Mouse (Mus musculus): ENCODE data around the gene Arhgap8. TPM values are rescaled to one million over a fixed set of nuclear protein-coding genes. Genes with fewer than 3 reads are reported as not detected.
"Not testable (repeated sequence)": the region's sequence is repeated elsewhere in the genome, so short reads cannot be mapped to it uniquely, and the experiment has no call there.

The Arhgap8 gene
- polyA plus RNA-seq, 1 experiment from 2014 or later, result 0.19 TPM

- ATAC-seq (no peak), DNase-seq (no peak)
- no peaks in the 10 kb centered on the region for H3K36me3 ChIP-seq (replicated peaks; ENCODE audit: insufficient read depth, low read length)
- H3K27me3 ChIP-seq (ENCODE audit: insufficient read depth, low read length), result peaks cover 22% of the 10 kb centered on the region
- no peaks in the 10 kb centered on the region for H3K9me3 ChIP-seq (ENCODE audit: low read length)
- peak overlapping the region; percentile 36 for H3K4me3 ChIP-seq (ENCODE audit: low read depth, low read length)
- no peak for TF ChIP-seq CTCF (IDR thresholded peaks at IDR 0.05; ENCODE audit: low read depth)
- TF ChIP-seq EP300 (IDR thresholded peaks at IDR 0.05; ENCODE audit: low read depth), result no peak
- H3K4me1 ChIP-seq (ENCODE audit: insufficient read depth), result peaks cover 6% of the 10 kb centered on the region
- H3K4me2 ChIP-seq (ENCODE audit: low read depth, low read length), result peak overlapping the region; percentile 67
- WGBS (ENCODE audit: insufficient replicate concordance), result 10% methylated on average over 33 of the region's 33 CpGs
- H3K27ac ChIP-seq (ENCODE audit: low read depth), result no peak overlapping the region
- no peak overlapping the region; the same call in 1 of the 2 replicates for H3K9ac ChIP-seq (replicated peaks)
These were observed 696 bp downstream of the Arhgap8 start for GRCm38 (mm10) chr15:84720291-84721204.

- not testable (repeated sequence) for H3K27ac ChIP-seq (ENCODE audit: low read depth); H3K4me2 ChIP-seq (ENCODE audit: low read depth, low read length); H3K9ac ChIP-seq (replicated peaks); ATAC-seq; DNase-seq; H3K4me3 ChIP-seq (ENCODE audit: low read depth, low read length); H3K4me1 ChIP-seq (ENCODE audit: insufficient read depth); H3K9me3 ChIP-seq (ENCODE audit: low read length); H3K36me3 ChIP-seq (replicated peaks; ENCODE audit: insufficient read depth, low read length)
- peaks cover 22% of the 10 kb centered on the region for H3K27me3 ChIP-seq (ENCODE audit: insufficient read depth, low read length)
- WGBS (ENCODE audit: insufficient replicate concordance), result 94% methylated on average over 1 of the region's 1 CpGs
These were observed 3.8 kb downstream of the Arhgap8 start for GRCm38 (mm10) chr15:84723656-84724055.

GRCm38 (mm10) chr15:84724199-84724598 is 4.3 kb downstream of the Arhgap8 start:
- DNase-seq (no peak), ATAC-seq (no peak)
- H3K27ac ChIP-seq (ENCODE audit: low read depth), result no peak overlapping the region
- H3K4me1 ChIP-seq (ENCODE audit: insufficient read depth), result peaks cover 6% of the 10 kb centered on the region
- no peak overlapping the region for H3K9ac ChIP-seq (replicated peaks)
- H3K36me3 ChIP-seq (replicated peaks; ENCODE audit: insufficient read depth, low read length), result no peaks in the 10 kb centered on the region
- TF ChIP-seq EP300 (IDR thresholded peaks at IDR 0.05; ENCODE audit: low read depth) (no peak), CTCF (IDR thresholded peaks at IDR 0.05; ENCODE audit: low read depth) (no peak)
- no peak overlapping the region for H3K4me2 ChIP-seq (ENCODE audit: low read depth, low read length)
- H3K9me3 ChIP-seq (ENCODE audit: low read length), result no peaks in the 10 kb centered on the region
- WGBS (ENCODE audit: insufficient replicate concordance), result 64% methylated on average over 4 of the region's 4 CpGs
- H3K27me3 ChIP-seq (ENCODE audit: insufficient read depth, low read length), result peaks cover 18% of the 10 kb centered on the region
- no peak overlapping the region for H3K4me3 ChIP-seq (ENCODE audit: low read depth, low read length)

- H3K36me3 ChIP-seq (replicated peaks; ENCODE audit: insufficient read depth, low read length), result no peaks in the 10 kb centered on the region
- H3K4me1 ChIP-seq (ENCODE audit: insufficient read depth), result no peaks in the 10 kb centered on the region
- no peak overlapping the region for H3K4me2 ChIP-seq (ENCODE audit: low read depth, low read length)
- WGBS (ENCODE audit: insufficient replicate concordance), result 78% methylated on average over 6 of the region's 6 CpGs
- no peaks in the 10 kb centered on the region for H3K9me3 ChIP-seq (ENCODE audit: low read length)
- no peak overlapping the region for H3K9ac ChIP-seq (replicated peaks)
- no peaks in the 10 kb centered on the region for H3K27me3 ChIP-seq (ENCODE audit: insufficient read depth, low read length)
- no peak overlapping the region for H3K4me3 ChIP-seq (ENCODE audit: low read depth, low read length)
- no peak overlapping the region for H3K27ac ChIP-seq (ENCODE audit: low read depth)
- DNase-seq (no peak), ATAC-seq (no peak)
- TF ChIP-seq EP300 (IDR thresholded peaks at IDR 0.05; ENCODE audit: low read depth), result no peak
- TF ChIP-seq CTCF (IDR thresholded peaks at IDR 0.05; ENCODE audit: low read depth), result no peak
These were observed 9.8 kb downstream of the Arhgap8 start for GRCm38 (mm10) chr15:84729685-84730084.

GRCm38 (mm10) chr15:84730893-84731292 is 11.0 kb downstream of the Arhgap8 start:
- H3K4me3 ChIP-seq (ENCODE audit: low read depth, low read length), result no peak overlapping the region
- H3K4me1 ChIP-seq (ENCODE audit: insufficient read depth), result no peaks in the 10 kb centered on the region
- DNase-seq, result no peak
- 29% methylated on average over 1 of the region's 1 CpGs for WGBS (ENCODE audit: insufficient replicate concordance)
- no peak overlapping the region for H3K4me2 ChIP-seq (ENCODE audit: low read depth, low read length)
- H3K9me3 ChIP-seq (ENCODE audit: low read length), result no peaks in the 10 kb centered on the region
- no peak for TF ChIP-seq EP300 (IDR thresholded peaks at IDR 0.05; ENCODE audit: low read depth)
- no peak for TF ChIP-seq CTCF (IDR thresholded peaks at IDR 0.05; ENCODE audit: low read depth)
- H3K36me3 ChIP-seq (replicated peaks; ENCODE audit: insufficient read depth, low read length), result no peaks in the 10 kb centered on the region
- no peak overlapping the region for H3K9ac ChIP-seq (replicated peaks)
- no peaks in the 10 kb centered on the region for H3K27me3 ChIP-seq (ENCODE audit: insufficient read depth, low read length)
- no peak for ATAC-seq
- no peak overlapping the region for H3K27ac ChIP-seq (ENCODE audit: low read depth)

GRCm38 (mm10) chr15:84731676-84732424 is 12.0 kb downstream of the Arhgap8 start:
- DNase-seq, result no peak
- Histone ChIP-seq H3K9ac (replicated peaks) (no peak overlapping the region), H3K36me3 (replicated peaks; ENCODE audit: insufficient read depth, low read length) (no peaks in the 10 kb centered on the region), H3K27me3 (ENCODE audit: insufficient read depth, low read length) (no peaks in the 10 kb centered on the region), H3K4me1 (ENCODE audit: insufficient read depth) (no peaks in the 10 kb centered on the region), H3K27ac (ENCODE audit: low read depth) (no peak overlapping the region), H3K4me3 (ENCODE audit: low read depth, low read length) (no peak overlapping the region), H3K4me2 (ENCODE audit: low read depth, low read length) (no peak overlapping the region), H3K9me3 (ENCODE audit: low read length) (no peaks in the 10 kb centered on the region)
- no peak for TF ChIP-seq CTCF (IDR thresholded peaks at IDR 0.05; ENCODE audit: low read depth)
- no peak for TF ChIP-seq EP300 (IDR thresholded peaks at IDR 0.05; ENCODE audit: low read depth)
- ATAC-seq, result no peak
- 46% methylated on average over 18 of the region's 18 CpGs for WGBS (ENCODE audit: insufficient replicate concordance)
